Mouse (Mus musculus) adrenal gland (tissue): ENCODE results near the gene Six3.

Source experiments
- intact Hi-C: fragments of 180-260 bp; cut with DNase I; formaldehyde crosslinking; loops from one replicate; pipeline ENCODE4 v1.15.1; 2025

Gene Six3

DNA sequence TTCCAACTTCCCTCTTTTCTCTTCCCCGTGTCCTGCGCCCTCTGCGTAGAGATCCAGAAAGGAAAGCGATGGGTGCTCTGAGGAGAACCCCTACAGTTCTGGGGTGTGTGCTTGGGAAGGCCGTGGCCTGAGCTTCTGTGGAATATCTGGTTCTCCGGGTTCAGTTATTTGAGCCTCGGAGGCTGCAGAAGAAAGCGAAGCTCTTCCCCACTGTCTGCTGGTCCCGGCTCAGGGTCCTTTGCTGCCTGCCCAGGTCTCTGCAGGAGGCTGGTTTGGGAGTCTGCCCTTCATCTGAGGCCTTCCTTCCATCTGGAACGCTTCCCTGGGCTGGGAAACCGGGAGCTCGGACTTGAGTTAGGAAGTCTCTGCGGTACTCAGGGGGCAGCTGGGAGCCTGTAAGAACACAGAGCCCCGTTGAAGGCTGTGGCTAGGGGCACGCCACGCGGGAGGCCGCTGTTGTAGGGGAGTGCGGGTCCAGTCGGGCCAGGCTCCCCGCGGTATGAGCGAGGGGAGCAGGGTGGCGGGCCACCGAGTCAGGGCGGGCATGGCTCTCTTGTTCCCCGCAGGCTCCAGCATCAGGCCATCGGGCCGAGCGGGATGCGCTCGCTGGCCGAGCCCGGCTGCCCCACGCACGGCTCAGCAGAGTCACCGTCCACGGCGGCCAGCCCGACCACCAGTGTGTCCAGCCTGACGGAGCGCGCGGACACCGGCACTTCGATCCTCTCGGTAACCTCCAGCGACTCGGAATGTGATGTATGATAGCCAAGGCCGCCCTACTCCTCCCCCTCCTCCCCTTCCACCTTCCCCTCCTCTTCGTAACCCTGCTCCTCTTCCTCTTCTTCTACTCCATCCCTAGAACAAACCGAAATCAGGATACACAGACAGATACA, 10.0 kb downstream of the Six3 start:
- intact Hi-C loops, result loop anchor here (10.0 kb wide), 1 partner anchor 139 kb away; no protein-coding TSS in a partner anchor

DNA sequence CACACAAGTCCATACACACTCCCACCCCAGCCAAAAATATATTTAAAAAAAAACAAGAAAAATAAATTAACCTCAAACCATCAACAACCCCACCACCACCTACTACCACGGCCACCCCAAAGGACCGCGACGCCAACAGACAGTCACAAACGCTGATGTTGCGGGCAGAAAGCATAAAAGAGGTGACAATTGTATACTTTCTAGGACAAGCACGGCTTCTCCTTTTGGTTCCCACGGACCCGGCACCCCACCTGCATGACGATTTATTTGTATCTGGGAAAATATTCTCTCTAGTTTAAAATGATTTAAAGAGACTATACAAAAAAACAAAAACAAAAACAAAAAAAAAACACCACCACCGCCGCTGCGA, 10.6 kb downstream of the Six3 start:
- intact Hi-C loops, result loop anchor here (10.0 kb wide), 1 partner anchor 139 kb away; no protein-coding TSS in a partner anchor

DNA sequence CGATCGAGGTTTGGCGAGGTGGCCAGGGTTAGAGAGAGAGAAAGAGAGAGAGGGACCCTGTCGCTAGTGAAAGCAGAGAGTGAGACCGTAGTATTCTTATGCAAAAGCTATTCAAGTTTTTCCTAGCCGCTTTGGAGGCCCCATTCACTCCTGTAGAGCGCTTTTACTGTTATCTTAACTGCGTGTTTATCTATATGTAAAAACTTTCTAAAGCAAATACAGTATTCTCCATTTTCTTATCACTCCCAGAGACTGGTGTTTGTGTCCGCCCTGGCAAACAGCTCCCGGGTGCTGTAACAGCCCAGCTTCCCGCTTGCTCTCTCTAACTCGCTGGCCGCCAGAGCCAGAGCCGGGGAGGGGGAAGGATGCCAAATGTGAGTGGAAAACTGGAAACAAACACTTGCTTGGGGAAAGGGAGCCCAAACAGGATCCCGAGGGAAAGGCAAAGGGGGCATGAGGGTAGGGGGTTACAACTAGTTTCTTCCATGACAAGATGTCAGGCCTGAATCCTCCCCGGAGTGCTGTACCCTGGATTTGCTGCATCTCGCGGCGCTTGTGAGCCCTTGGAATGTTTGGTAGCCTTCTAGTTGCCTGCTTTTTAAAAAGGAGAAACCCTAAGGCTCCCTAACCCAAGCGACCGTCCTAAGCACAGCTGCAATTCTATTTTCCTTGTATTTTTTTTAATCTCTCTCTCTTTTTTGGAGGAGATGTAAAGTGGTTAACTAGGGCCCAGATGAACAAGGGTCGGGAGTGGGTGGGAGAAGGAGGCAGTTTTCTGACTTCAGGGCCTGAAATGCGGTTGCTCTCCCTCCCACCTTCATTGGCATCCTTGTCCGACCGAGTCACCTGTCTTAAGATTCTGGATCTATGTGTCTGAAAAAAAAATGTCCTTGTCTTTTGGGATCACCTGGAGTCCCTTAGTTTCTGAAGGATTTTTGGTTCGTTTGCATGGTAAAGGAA, 11.9 kb downstream of the Six3 start:
- intact Hi-C loops, result loop anchor here (10.0 kb wide), 1 partner anchor 140 kb away; no protein-coding TSS in a partner anchor

DNA sequence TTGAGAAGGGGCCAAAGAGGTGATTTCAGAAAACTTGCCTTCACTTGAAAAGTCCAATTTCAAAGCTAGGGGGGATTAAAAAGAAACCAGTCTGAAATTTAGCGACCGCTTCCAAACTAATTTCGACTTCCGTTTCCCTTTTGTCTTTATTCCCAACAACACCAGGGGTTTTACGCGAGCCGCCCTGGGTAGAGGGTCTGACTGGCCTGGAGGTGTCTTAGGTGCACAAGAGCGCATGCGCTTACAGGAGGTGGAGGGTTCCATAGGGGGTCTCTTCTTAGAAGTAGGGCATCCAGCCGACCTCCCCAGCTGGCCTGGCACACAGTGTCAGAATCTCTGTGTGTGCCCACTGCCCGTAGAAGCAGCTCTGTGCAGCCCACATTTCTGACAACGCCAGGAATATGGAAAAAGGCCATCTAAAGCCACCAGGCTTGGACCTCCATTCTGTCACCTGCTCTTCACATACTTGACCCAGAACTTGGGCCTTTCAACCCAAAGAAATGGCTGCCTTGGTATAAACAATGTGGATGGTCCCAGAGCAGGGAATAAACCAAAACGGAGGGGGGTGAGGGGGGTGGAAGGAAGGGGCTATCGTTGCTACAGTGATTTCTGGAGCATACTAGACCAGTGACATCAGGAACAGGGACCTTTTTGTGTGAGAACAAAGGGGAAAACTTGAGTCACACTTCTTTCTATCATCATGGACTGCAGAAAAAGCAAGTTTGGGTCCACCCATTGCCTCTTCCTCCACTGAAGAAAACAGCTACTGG, 12.9 kb downstream of the Six3 start:
- intact Hi-C loops, result loop anchor here (10.0 kb wide), 1 partner anchor 141 kb away; no protein-coding TSS in a partner anchor

DNA sequence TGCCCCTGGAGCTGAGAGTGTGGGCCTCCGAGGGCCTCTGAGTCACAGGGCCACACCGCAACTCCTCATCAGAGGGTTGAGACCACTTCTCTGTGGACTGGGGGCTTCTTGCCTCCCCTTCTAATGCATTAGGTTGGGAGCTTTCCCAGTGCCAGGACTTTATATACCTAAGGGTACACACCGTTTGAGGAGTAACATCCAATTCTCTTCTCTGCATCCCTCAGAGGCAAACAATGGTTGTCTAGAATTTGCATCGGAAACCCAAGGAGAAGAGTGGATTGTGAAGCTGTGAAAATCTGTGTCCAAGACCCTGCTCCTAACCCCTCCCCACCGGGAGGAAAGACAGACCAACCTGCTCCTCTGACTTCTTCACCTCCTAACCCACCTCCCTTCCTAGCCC, 14.3 kb downstream of the Six3 start:
- intact Hi-C loops, result loop anchor here (10.0 kb wide), 1 partner anchor 143 kb away; no protein-coding TSS in a partner anchor

DNA sequence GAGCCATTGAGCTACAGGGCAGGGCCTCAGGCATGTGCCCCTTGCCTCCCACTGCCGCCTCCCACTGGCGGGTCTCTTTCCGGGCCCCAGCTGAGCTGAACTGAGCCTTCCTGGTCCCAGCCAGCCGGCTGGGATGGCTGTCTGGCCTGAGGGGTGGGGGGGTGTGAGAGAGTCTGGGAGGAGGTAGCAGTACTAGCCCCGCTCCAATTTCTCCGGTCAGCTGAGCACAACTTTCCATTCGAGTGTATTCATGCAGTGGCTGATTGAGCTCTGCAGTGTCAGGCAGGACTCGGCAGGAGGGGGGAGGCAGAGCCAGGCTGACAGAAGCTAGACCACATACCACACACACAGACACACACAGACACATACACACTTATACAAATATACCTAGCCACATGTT, 15.4 kb downstream of the Six3 start:
- intact Hi-C loops, result loop anchor here (10.0 kb wide), 1 partner anchor 144 kb away; no protein-coding TSS in a partner anchor

DNA sequence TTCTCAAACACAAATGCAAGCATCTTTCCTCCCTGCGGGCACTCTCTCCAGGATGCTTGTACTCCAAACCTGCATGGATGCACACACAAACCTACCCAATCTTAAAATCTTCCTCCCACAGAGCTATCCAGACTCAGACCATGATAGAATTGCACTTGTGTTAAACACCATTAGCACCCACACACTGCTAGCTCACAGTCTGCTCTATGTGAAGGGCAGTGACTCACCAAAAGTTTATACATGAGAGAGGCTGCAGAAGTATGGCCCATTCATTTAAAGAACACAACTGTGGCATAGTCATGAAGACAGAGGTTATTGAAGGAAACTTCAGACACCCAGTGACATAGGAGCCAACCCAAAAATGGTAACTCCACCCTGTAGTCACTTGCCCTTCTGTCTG, 16.0 kb downstream of the Six3 start:
- intact Hi-C loops, result loop anchor here (10.0 kb wide), 1 partner anchor 145 kb away; no protein-coding TSS in a partner anchor

DNA sequence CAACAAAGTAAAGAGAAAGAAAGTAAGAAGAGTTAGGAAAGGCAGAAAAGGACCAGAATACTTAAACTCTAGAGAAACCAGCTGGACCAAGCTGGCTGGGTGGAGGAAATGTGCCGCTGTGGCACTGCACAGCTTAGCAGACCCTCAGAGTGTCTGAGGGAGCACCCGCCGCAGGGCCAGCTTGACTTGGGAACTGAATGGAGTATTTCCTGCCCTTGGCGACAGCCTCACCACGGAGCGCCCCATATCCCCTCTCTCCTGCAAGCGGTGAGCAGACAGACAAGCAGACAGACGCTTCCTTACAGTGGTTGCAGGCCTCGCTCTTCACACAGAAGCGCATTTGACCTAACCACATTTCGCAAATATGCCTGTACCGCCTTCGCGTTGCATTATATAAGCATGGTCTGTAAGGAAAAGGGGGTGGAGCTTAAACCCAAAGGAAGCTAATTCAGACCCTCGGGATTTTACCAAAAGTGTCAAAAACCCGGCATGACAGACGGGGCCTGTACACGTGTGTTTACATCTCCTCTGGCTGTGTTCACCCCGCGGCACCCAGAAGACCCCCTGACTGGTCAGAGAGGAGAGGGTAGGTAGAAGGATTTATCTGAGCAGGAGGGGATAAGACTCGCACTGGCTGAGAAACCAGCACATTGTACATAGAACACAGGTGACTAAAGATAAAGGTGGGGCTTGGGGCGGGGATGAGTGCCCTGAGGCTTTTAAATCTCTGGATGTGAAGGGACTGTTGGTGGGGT, 17.1 kb downstream of the Six3 start:
- intact Hi-C loops, result loop anchor here (5.0 kb wide), 1 partner anchor 793 kb away; no protein-coding TSS in a partner anchor

DNA sequence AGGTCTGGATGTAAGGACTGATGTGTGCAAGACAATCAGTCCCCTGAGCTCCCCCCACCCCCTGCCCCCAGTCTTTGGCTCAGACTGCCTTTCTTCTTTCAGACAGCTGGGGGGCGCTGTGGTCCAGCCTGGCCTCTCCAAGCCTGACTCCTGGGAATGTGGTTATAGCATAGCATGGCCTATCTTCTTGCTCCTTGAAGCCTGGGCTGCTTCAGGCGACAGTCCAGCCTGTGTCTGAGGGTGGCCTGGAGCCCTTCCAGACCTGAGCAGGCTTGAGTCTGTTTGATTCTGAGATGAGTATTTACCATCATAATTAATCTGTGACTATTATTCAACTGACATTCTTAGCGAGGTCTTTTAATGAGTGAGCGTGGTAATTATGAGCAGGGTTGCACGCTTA, 17.7 kb downstream of the Six3 start:
- intact Hi-C loops, result loop anchor here (5.0 kb wide), 1 partner anchor 794 kb away; no protein-coding TSS in a partner anchor

DNA sequence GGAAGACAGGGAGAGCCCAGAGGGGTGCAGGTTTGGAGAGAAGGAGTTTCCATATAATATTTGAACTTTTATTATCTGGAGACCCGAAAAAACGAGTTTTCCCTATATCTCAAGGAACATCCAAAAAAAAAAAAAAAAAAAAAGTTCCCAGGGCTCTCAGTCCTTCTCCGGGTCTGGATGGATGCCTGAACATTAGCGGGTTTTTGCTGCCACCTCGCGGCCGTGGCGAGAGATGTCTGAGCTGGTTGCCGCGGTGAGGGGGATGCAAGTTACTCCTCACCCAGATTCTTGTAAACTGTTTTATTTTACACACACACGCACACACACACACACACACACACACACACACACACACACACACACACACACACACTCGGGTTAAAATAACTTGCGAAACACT, 20.2 kb downstream of the Six3 start:
- intact Hi-C loops, result loop anchor here (1.0 to 5.0 kb wide), 3 partner anchors 444 to 796 kb away; no protein-coding TSS in a partner anchor

DNA sequence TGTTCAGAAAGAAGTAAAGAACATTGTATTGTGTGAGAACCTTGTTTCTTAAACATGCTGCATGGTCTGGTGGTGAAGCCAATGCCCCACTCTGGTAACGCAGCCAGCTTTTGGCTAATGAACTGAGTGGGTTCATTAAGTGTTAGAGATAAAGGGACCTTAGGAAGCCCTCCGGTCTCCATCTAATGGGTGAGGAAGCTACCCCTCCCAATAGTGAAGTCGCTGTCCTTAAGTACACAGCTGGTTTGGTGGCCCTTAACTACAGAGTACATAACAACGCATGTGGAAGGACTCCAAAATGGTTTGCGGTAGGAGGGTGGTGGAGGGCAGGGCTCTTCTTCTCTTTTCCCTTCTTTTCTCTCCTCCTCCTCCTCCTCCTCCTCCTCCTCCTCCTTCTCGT, 24.5 kb downstream of the Six3 start:
- intact Hi-C loops, result no loop called here

DNA sequence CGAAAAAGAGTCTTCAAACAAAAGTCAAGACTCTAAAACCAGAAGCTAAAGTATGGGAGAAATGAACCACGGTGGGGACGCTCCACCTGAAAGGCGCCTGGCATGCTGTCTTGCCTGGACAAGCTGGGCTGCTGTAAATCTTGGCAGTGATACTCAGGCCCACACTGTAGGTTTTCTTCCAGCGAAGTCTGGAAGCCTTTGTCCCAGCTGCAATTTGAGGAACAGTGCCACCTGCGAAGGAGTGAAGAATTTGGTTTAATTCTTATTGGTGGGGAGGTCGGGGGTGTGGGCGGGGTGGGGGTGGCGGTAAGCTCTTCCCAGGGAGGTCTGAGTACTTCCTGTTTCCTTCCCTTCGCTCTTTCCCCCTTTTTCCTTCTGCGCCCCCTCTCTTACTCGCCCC, 31.9 kb downstream of the Six3 start:
- intact Hi-C loops, result no loop called here

DNA sequence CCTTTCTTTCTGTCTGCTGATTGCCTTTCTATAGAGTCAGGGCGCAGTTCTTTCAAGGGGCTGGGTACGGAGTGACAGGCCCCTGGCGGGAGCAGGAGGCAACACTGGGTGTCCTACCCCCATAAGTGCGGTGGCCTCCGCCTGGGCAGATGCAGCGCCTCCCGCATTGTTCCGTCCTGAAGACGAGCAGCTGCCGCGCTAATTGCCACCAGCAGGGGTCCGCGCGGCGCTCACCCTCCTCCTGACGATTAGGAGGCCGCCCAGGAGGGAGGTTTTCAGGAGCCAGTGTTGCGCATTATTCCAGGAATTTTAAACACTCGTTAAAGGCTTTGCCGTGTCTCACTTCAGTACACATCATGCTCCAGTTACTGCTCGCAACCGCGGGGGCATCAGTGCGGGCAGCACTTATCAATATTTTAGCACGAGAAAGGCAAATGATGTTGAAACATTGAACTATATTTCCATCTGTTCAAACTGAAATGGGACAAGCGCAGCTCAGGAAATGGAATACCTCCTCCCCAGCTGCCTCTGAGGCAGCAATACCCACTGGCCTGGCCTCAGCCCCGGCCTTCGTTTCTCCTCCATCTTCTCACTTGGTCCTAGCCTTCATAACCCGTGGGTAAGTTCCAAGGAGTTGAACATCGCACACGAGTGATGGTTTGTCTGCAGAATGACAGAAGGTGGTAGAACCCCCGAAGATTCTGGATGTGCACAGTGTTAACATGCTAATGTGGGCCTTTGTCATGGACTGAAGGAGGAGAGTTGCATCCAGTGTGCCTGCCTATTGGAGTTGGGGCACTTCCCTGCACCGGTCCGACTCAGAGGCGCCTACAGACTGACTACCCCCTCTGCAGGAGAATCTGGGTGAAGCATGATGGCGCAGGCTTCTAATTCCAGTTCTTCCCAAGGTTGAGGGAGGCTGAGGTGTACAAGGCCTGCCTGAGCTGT, 32.6 kb downstream of the Six3 start:
- intact Hi-C loops, result no loop called here

DNA sequence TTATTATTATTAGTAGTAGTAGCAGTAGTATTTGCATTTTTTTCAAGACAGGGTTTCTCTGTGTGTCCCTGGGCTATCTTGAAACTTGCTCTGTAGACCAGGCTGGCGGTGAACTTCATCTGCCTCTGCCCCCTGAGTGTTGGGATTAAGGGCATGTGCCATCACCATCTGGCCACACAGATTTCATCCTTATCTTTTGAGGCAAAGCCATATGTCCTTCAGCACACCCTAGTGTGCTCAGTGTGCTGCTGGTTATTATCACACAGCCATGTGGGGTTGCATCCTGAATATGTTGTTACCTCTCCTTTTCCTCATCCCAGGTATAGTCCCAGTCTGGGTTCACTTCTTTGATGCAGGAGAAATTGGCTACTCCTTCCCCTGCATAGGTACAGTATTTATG, 46.6 kb downstream of the Six3 start:
- intact Hi-C loops, result loop anchor here (10.0 kb wide), 1 partner anchor 215 kb away; no protein-coding TSS in a partner anchor

DNA sequence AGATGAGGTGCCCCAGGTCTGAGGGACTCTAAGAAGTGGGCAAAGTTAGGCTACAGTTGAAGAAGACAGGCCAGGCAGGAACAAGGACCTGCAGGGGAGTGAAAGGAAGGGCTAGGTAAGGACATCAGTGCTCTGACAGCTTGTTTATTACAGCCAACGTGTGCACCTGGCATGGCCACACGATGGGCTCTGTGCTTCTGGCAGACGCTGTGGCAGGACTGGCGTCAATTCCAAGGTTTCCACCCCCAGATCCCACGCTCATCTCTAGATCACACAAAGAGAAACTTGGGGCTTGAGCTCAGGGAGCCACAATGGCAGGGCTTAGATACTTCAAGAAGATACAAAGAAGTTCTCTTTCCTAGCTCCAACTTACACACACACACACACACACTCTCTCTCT, 48.1 kb downstream of the Six3 start:
- intact Hi-C loops, result loop anchor here (10.0 kb wide), 1 partner anchor 213 kb away; no protein-coding TSS in a partner anchor

DNA sequence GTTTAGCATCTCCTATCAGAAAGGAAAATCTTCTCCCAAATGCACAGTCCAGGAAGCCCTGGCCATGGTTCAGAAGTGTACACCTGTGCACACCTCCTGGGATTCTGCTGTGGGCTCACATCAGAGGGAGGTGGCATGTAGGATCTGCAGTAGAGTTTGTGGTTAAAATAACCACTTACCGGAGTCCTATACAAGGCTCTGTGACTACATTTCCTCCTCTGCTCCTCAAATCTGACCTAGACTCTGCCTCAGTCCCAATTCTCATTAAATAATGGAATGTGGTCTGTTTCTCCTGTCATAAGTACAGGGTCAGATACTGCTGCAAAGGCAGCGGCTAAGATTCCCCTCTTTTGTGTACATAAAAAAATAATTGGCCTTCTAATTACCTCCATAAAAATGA, 50.8 kb downstream of the Six3 start:
- intact Hi-C loops, result loop anchor here (2.0 to 10.0 kb wide), 2 partner anchors 211 to 399 kb away; no protein-coding TSS in a partner anchor

DNA sequence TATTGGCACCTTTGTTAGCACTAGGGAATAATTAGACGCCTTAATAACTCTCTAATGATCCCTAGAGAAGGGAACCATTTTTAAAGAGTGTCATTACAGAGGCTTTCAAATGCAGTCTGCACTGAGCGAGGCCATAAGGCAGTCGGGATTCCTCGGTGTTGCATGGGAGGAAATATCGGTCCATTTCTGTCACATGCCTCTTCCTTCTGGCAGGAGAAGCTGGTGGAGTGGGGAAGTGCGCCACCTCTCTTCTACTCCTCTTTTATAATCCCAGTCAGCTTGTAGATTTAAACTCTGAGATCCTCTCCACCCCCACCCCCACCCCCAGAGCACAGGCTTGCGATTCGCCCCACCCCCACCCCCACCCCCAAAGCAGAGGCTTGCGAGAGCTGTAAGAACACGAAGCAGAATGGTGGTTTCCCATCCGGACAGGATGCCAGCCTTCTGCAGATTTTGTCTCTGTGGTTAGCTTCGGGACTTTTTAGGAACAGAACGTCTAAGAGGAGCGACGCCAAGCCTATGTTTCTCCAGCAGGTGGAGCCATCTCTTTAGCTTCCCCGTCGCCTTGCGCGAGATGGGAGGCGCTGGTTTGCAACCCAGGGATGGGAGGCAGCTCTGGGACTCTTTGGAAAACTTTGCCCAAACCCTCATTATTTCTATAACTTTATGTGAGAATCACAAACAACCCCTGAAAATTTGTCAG, 51.4 kb downstream of the Six3 start:
- intact Hi-C loops, result loop anchor here (2.0 to 10.0 kb wide), 2 partner anchors 210 to 398 kb away; no protein-coding TSS in a partner anchor
